Mouse (Mus musculus) neural tube, embryonic 10.5 days (tissue): ENCODE measurements around the gene Col9a2.
A peak's percentile ranks its signal among the peaks of the same experiment; 100 is the strongest.
"Not testable (repeated sequence)": the region's sequence is repeated elsewhere in the genome, so short reads cannot be mapped to it uniquely, and the experiment has no call there.

ENCODE experiments used
- DNase-seq: peaks from one replicate; pipeline ENCODE4 v3.0.0-alpha.2; 2017; ENCODE audit warnings: low spot score; ENCODE audit errors: extremely low spot score

The Col9a2 gene

DNA sequence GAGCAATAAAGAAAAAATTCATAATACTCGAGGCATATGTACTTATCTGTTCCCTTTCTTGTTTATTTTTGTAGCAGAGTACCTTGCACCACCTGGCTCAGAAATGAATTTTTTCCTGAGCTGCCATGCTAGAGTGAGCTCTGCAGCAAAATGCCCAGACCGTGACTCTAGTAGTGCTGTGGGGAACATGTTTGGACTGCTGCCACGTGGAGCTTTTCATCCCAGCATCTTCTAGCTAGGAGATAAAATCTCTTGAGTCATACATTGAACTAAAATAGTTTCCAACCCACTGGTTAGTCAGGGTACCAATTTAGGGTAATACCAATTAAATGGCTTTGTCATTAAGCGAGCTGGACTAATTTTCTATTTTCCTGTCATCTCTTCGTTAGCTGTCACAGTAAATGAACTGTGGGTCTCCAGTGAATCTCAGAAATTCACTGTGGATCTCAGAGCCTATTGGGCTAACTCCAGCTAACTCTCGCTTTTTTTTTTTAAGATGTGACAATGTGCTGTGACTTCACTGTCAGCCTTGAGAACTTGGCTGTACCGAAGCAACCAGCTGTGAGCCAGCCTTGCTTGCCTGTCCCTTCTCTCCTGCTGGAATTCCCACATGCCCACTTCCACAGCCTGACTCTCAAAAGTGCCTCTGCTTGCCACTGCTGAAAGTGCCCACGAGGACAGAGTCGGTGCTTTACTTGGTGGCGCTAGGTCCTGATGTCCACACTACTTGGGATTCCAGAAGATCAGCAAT is 19.0 kb upstream of the Col9a2 start:
- DNase-seq: no peak

DNA sequence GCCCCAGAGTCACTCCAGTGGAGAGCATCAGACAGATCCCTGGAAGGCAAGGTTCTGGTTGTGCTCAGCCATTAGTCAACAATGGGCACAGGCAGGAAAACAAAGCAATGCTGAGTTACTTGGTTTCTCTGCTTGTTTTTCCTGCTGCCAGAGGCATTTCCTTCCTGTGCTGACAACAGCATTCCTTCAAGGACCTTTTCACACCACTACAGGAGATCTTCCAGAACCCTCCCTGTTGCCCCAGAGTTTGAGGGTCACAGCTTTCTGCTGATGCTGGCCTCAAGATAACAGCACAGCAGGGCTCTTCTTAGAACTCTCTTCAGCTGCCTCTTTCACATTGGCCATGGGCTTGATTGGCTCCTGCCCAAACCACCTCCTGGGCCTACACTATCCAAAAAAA is 17.3 kb upstream of the Col9a2 start:
- no peak for DNase-seq

DNA sequence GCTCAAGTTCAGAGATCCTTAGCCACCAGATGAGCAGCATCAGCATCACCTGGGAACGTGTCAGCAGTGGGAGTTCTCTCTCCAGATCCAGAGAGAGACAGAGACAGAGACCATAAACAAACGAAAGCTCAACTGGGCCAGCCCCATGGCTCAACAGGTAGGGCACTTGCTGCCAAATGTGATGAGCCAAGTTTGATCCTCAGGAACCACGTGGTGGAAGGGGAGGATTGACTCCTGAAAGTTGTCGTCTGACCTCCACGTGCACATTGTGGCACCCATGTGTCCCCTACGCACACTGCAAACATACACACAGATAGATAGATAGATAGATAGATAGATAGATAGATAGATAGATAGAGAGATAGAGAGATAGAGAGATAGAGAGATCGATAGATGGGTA is 15.7 kb upstream of the Col9a2 start:
- DNase-seq: no peak

DNA sequence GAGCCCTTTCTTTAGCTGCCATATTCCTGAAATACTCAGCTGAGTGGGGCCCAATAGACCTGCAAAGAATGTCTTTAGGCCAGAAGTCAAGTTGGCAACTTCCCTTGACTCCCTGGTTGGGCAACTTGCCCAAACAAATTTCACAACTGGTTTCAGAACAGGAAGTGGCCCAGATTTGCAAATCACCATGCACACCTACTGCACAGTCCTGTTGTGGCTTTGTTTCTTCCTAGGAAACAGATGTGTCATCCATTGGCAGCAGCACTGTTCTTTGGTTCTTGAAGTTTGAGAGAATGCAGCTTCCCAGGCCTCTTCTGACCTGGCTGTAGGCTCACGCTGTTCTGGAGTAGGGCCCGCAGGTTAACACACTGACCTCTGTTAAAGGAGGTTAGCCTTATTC is 15.2 kb upstream of the Col9a2 start:
- DNase-seq: no peak

DNA sequence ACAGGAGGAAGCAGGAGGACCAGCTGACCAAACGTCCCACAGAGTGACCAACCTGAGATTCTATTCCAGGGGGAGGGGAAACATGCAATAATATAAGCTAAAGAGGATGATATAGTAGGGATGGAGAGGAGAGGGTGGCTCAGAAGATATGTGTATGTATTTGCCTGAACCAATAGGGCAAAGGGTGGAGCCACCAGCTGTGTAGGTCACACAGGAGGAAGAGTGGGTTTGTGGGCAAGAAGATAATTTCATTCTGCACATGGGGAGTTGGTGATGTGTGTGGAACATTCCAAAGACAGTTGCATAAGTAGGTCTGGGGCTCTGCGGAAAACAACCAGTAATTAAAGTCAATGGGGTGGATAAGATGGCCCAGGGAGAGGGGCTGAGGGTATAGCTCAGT is 13.5 kb upstream of the Col9a2 start:
- no peak for DNase-seq

GRCm38 (mm10) chr4:121028146-121028545 is 11.0 kb upstream of the Col9a2 start:
- no peak for DNase-seq

- peak; percentile 70 for DNase-seq
Measured at GRCm38 (mm10) chr4:121028659-121029392, 10.4 kb upstream of the Col9a2 start.

DNA sequence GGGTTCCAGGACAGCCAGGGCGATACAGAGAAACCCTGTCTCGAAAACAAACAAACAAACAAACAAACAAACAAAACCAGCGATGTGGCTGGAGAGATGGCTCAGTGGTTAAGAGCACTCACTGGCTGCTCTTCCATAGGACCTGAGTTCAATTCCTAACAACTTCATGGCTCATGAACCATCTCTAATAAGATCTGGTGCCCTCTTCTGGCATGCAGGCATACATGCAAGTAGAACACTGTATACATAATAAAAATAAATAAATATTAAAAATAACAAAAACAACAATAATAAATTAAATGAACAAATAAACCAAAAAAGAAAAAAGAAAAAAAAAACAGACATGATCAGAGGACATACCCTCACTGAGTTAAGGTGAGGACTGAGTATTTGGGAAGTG is 9.6 kb upstream of the Col9a2 start:
- DNase-seq: no peak

GRCm38 (mm10) chr4:121031440-121031839 is 7.7 kb upstream of the Col9a2 start:
- DNase-seq: no peak

GRCm38 (mm10) chr4:121033006-121033405 is 6.2 kb upstream of the Col9a2 start:
- DNase-seq: no peak

DNA sequence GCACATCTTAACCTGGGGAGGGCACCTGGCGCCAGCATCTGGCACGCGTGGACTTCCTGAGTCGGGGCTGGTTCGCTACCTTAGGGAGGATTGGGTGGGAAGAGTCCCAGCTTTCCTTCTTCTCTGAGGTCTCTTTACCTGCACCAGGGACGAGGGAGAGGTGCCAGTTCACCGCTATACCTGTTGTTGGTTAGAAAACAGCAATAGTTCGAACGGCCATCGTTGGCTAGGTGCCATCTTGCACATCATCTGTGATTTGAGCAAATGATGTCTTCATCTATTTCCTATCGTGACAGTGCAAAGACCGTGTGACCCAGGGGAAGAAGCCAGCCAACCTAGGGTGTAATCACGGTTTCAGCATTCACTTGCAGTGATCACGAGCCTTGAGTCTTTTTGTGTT is 1.1 kb downstream of the Col9a2 start:
- DNase-seq: no peak

DNA sequence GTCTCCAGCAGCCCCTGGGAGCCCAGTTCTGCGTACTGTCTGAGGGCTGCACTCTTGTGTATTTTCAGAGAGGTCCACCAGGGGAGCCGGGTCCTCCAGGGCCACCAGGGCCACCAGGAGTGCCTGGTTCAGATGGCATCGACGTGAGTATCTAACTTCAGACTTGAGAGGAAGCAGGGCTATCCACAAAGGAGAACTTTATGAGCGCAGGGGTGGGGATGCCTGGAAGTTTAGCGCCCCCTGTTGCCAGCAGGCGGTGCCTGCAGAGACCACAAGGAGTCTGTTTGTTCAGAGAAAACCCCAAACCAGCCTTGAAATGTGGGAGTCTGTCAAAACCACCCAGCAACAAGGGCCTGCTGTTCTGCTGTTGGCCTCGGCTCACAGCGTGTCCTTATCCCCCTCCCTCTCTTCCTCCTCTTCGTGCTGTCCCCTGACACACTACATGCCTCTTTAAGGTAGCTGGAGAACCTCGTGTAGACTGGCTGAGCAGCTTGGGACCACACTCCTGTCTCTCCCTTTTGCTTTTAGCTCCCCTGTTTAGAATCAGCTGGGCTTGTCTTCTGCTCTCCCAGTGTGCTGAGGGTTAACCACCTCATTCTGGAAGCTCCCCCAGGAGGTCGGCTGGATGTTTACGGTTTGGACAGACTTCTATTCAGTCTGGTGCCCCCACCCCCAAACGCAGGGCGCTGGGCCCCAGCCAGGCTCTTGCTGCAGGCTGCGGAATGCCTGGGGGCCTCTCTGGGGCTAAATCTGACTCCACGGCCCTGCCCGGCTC is 1.9 kb downstream of the Col9a2 start:
- peak; percentile 75 for DNase-seq

GRCm38 (mm10) chr4:121042472-121042871 is 3.3 kb downstream of the Col9a2 start:
- no peak for DNase-seq

DNA sequence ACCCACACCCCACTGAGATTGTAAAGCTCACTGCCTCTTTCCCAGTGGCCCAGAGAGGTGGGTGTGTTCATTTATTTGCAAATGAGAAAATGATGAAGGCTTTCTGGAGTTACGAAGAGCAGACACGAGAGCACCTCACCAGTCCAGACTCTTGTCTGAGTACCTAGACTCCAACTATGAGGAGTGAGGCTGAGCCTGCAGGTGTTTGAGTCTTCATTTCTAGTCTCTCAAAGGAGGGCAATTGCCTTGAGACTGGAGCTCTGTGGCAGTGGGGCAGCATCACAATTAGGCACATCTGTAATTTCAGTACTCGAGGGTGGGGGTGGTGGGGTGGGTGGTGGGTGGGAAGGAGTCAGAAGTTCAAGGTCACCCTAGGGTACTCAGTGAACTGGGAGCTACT is 3.8 kb downstream of the Col9a2 start:
- DNase-seq: no peak

- no peak for DNase-seq
Measured at GRCm38 (mm10) chr4:121051863-121052262, 12.7 kb downstream of the Col9a2 start.

DNA sequence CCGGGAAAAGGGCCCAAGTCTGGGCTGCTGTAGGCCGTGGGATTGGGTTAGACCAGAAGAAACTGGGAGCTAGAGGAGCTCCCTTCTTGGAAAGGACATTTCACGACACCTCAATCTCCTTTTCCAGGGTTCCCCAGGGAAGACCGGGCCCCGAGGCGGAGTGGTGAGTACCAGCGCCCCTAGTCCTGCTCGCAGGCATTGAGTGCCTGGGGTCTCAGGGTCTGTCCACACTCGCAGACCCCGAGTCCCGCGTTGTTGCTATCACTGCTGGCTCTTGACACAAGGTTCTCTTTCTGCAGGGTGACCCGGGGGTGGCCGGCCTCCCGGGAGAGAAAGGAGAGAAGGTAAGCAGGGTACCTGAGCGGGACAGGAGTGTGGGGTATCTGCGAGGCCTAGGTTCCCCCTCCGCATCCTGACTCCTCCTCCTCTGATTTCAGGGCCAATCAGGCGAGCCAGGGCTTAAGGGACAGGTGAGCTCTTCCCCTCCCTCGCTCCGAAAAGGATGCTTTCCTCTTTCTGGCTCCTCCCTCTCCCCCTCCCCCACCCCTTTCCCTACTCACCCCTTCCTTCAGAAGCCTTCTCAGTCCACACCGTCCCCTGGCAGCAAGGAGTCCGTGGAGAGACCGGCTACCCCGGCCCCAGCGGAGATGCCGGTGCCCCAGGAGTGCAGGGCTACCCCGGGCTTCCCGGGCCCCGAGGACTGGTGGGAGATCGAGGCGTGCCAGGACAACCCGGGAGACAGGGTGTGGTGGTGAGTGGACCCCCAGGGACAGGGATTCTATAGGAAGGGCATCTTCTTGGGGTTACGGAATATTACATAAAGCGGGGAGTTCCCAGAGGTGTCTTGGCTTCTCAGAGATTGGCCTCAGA is 13.5 kb downstream of the Col9a2 start:
- DNase-seq: no peak

DNA sequence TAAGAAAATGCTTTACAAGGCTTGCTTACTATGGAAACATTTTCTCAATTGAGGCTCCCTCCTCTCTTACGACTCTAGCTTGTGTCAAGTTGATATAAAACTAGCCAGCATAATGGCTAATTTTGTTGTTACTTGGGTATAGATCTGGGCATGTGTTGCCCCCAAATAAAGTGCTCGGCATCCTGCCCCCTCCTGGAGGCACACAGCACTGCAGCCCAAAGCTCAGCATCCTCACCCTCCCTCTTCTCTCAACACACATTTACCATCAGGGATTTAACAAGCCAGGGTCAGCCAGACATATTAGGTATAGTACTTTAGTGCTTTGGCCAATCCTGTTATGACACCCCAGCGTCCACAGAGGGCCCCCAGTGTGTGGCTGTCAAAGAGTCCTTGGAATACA is 17.2 kb downstream of the Col9a2 start:
- DNase-seq: no peak

DNA sequence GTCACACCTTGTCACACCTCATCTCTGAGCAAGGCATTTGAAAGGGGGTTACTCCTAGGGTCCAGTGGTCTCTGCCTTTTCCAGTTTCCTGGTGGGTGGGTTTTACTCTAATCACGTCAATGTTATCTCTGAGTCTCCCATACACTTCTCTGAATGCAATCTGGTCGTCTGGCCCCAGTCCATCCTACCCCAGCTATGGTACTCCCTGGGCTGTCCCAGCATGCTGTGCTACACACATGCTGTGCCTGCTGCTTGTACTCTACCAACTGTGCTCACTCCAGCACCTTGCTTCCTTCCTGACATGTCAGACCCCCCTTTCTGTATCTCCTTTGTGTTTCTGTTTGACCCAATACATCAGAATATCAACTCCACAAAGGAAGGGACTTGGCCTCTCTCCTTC is 17.8 kb downstream of the Col9a2 start:
- DNase-seq: no peak

GRCm38 (mm10) chr4:121059218-121059617 is 20.0 kb downstream of the Col9a2 start:
- not testable (repeated sequence) for DNase-seq

GRCm38 (mm10) chr4:121065336-121065735 is 26.2 kb downstream of the Col9a2 start:
- DNase-seq: no peak

- DNase-seq: no peak
Measured at GRCm38 (mm10) chr4:121074250-121074649, 35.1 kb downstream of the Col9a2 start.
